Mouse (Mus musculus) cerebellum, postnatal 4 days (tissue): Measurements from ENCODE around the gene Cphx1.
"Not testable (repeated sequence)": the region's sequence is repeated elsewhere in the genome, so short reads cannot be mapped to it uniquely, and the experiment has no call there.

Experiments
- DNase-seq, 2 experiments: peaks; one replicate each; pipeline ENCODE4 v3.0.0; 2022; ENCODE audit warnings: low spot score in 2 of 2, mixed read lengths in 1 of 2

The Cphx1 gene

GRCm38 (mm10) chr14:25938004-25938403 lies at the start of gene Cphx1:
Cphx1 (plus strand) TSS chr14:25938304.
- not testable (repeated sequence) for DNase-seq

DNA sequence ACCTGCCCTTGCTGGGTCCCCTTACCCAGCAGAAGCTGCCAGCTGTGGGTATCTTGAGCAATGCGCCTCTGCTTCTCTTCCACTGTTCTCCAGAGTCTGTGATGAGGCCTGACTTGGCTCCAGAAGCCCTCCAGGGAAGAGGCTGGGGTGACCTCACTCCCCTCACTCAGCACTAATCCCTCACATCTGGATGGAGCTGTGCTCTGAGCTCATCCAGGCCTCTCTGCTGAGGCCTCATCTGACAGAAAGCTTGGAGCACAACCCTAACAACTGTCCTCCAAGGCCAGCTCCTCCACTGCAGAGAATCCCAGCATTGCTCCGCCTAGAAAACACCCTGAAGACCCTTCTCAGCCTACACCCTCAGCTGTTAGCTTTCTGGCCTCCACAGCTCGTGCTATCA lies 43.5 kb upstream of the Cphx1 start:
- DNase-seq, result not testable (repeated sequence)

- not testable (repeated sequence) for DNase-seq
Observed at GRCm38 (mm10) chr14:25895686-25896085, 42.4 kb upstream of the Cphx1 start.

- DNase-seq, result not testable (repeated sequence)
Observed at GRCm38 (mm10) chr14:25903000-25903399, 35.1 kb upstream of the Cphx1 start, which contains the start of gene Plac9a. Plac9a (minus strand) TSS chr14:25903100.

GRCm38 (mm10) chr14:25905243-25905642 lies 32.9 kb upstream of the Cphx1 start:
- peak in 1 of 2 experiments; percentile 0 for DNase-seq

- not testable (repeated sequence) for DNase-seq
Observed at GRCm38 (mm10) chr14:25907272-25907671, 30.8 kb upstream of the Cphx1 start.

GRCm38 (mm10) chr14:25908976-25909375 lies 29.1 kb upstream of the Cphx1 start:
- not testable (repeated sequence) for DNase-seq

- DNase-seq, result not testable (repeated sequence)
Observed at GRCm38 (mm10) chr14:25918427-25919170, 19.5 kb upstream of the Cphx1 start.

GRCm38 (mm10) chr14:25926814-25927561 lies 11.1 kb upstream of the Cphx1 start:
- not testable (repeated sequence) for DNase-seq

GRCm38 (mm10) chr14:25927562-25927881 lies 10.6 kb upstream of the Cphx1 start, which contains the start of gene Tmem254a:
Tmem254a (minus strand) TSS chr14:25927672.
- DNase-seq, result not testable (repeated sequence)

DNA sequence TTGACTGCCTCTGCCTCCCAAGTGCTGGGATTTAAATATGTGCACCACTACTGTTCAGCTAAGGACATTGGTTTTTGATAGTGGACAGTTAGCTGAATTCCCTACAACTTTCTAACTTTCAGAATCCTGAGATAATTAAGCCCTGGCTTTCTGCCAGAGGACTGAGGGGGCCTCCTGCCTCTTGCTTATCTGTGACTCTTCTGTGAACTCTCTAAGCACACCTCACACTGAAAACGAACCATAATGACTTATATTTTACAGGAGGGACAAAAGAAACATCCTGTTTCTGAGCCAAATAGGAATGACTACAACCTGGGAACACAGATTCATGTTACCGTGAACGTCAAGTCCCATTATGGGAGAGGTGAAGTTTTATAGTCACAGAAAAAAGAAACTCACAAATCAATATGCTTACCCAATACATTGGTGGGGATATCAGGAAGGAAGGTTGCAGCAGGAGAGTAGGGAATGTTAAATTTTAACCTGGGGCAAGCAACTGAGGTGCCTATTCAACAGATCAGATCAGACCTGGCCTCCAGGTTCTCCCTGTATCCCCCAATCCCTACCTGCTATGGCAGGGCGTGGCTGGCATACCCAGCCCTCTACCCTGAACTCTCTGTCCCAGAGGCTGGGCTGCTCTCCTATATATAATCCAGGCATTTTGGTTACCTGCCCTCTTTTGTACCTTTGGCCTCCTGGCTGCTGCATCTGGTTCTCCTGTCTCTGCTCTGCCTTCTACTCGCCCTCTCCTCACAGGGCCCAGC lies 1.1 kb upstream of the Cphx1 start:
- not testable (repeated sequence) for DNase-seq

DNA sequence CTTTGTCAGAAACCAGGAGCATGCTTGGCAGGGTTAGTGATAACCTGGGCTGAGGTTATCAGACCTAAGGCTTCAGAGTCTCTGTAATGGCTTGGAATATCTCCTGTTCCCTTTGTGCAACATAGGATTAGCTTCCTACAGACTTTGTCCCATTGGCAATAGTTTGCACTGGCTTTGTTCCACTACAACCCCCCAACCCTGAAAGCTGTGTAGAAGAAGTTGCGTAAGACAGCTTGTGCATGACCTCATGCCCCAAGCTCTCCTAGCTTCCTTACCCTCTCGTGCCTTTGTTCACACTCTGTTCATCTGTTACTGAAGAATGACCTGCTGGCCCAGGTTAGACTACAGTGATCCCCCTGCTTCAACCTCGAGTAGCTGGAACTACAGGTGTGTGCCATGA lies 19.8 kb downstream of the Cphx1 start:
- not testable (repeated sequence) for DNase-seq

DNA sequence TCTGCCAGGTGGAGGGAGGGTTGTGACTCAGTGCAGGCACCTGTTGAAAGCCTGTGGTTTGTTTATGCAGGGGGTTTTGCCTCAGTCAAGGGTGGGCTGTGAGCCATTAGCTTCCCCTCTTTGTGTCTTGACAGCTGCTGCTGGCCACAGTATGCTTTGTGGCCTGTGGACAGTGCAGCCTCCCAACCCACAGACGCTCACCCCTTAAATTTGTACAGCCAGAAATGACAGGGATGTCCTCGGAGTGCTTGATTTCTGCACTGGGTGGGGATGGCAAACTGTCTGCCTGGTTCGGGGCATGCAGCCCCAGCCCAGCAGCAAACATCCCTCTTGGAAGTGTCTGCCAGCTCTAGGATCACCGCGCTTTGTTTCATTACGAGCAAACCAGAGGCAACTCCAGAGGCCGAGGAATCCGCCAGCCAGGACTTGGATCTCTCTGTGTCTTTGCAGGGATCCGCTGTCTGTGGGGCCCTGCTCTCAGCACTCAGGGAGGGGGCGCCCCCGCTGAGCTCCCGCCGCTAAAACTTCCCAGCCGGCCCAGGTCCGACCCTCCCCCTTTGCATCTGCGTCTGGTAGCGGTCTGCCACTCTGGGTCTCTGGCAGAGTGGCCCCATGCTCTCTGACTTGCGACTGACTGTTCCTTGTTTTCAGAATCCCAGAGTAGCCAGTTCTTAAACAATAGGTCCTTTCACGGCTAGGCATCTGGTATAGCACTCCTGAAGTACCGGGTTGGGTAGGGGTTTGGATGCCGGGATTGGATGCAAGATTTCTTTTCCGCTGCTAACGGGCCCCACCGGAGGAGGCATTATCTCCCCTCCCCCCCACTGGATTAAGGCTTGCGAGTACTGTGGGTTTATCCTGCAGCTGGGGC lies 40.5 kb downstream of the Cphx1 start, which contains the start of gene Duxbl1:
Gene Duxbl1 (plus strand): TSS at position 207 of the 871 bp plus-strand sequence.
- not testable (repeated sequence) for DNase-seq

DNA sequence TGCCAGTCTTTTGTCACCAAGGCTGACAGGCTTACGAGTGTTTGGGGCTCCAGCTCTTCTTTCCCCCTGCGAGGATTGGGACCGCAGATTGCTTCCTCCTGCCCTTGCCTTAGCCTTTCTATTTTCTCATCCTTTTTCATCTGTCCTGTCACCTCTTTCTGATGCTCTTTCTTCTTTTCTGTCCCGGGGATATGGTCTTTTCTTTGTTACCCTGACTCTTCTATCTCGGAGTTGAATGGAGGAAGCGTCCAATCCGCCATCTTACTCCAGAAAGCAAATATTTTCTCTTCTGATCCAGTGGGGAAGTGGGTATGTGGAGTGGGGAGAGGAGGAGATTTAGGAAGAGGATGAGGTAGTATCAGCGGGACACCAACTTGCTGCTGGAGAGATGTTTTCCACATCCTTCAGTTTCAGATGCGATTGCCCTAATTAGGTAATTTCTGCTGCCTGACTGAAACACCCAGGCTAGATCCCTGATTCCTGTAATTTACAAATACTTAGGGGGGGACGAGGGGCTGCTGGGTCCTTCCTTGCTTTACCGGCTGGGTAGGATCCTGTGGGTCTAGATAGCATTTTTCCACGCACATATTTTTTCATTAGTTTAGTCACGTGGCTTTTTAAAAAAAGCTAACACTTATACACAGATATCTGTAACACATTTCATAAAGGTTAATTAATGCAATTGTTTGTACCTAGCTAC lies 41.3 kb downstream of the Cphx1 start:
- not testable (repeated sequence) for DNase-seq

DNA sequence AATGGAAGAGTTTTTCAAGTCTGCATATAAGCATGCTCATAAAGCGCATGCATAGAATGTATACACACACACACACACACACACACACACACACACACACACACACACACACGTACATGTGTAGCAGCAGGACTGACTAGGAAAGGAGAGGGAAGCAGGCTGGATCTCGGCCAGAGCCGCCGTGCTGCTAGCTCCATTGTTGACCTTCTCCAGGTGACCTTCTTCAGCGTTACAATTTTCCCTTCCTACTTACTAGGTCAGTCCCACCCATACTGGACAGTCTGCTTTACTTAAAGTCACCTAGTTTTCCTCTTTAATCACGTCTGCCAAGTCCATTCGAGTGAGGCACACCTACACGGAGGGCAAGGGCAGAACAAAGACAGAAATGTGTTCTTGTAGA lies 43.8 kb downstream of the Cphx1 start:
- not testable (repeated sequence) for DNase-seq
